Mouse (Mus musculus) kidney, adult 2 months (tissue): ENCODE measurements around the gene Gm9857.

Source experiments
- CTCF ChIP-seq: fragments of 200-500 bp; conservative IDR thresholded peaks from 2 replicates; pipeline ENCODE4 v1.5.1; 2011; ENCODE audit warnings: low read depth, mild to moderate bottlenecking, control low read depth, low read length, moderate library complexity, mixed read lengths; ENCODE audit not compliant: insufficient read depth, insufficient read length
- POLR2A ChIP-seq: fragments of 200-500 bp; IDR thresholded peaks from one replicate; pipeline ENCODE4 v1.6.1; 2011; ENCODE audit warnings: low read depth, low read length, control low read depth

- TF ChIP-seq CTCF (no peak), POLR2A (no peak)
These were observed 47.3 kb downstream of the Gm9857 start for GRCm38 (mm10) chr3:108892914-108893313.
